Mouse (Mus musculus): ENCODE measurements around the gene Car10. TPM values are rescaled to one million over a fixed set of nuclear protein-coding genes. Genes with fewer than 3 reads are reported as not detected.
"Not testable (repeated sequence)": the region's sequence is repeated elsewhere in the genome, so short reads cannot be mapped to it uniquely, and the experiment has no call there.

Gene Car10
- polyA plus RNA-seq, 1 experiment from 2014 or later: 36.9 TPM

GRCm38 (mm10) chr11:93337756-93338155 lies 239.9 kb downstream of the Car10 start:
- H3K4me3 ChIP-seq: no peak overlapping the region
- no peak overlapping the region for H3K9ac ChIP-seq
- no peak overlapping the region for H3K4me2 ChIP-seq
- WGBS: 79% methylated on average over 3 of the region's 3 CpGs
- H3K36me3 ChIP-seq: no peaks in the 10 kb centered on the region
- H3K27ac ChIP-seq (replicated peaks): no peak overlapping the region
- no peaks in the 10 kb centered on the region for H3K9me3 ChIP-seq
- no peak for ATAC-seq (ENCODE audit: low read depth)
- H3K27me3 ChIP-seq: no peaks in the 10 kb centered on the region
- no peaks in the 10 kb centered on the region for H3K4me1 ChIP-seq (replicated peaks)

DNA sequence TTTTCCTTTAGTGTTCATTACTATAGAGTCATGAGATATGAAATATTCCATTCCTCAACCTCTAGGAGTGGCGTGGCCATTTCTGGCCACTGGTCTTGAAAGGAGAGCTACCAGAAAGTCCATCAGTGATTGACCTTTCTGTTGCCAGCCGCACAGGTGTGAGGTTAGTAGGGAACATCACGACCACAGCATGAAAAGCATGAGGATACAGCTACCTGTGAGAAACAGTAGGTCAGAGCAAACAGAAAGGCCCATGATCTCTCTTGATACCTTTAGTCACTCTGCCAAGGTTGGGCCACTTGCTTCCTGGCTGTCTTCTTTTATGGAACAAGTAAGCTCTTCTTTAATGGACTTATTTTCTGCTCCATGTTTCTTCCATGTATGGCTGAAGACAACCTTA lies 246.1 kb downstream of the Car10 start:
- H3K27ac ChIP-seq (replicated peaks): no peak overlapping the region
- no peaks in the 10 kb centered on the region for H3K36me3 ChIP-seq
- H3K4me2 ChIP-seq: no peak overlapping the region
- ATAC-seq (ENCODE audit: low read depth): no peak
- WGBS: 89% methylated on average over 3 of the region's 3 CpGs
- H3K27me3 ChIP-seq: no peaks in the 10 kb centered on the region
- no peak overlapping the region for H3K9ac ChIP-seq
- no peak overlapping the region for H3K4me3 ChIP-seq
- H3K4me1 ChIP-seq (replicated peaks): no peaks in the 10 kb centered on the region
- no peaks in the 10 kb centered on the region for H3K9me3 ChIP-seq

GRCm38 (mm10) chr11:93344869-93345268 lies 247.0 kb downstream of the Car10 start:
- Histone ChIP-seq H3K27ac (replicated peaks) (no peak overlapping the region), H3K4me3 (no peak overlapping the region), H3K27me3 (no peaks in the 10 kb centered on the region), H3K9ac (no peak overlapping the region), H3K4me1 (replicated peaks) (no peaks in the 10 kb centered on the region), H3K36me3 (no peaks in the 10 kb centered on the region), H3K9me3 (no peaks in the 10 kb centered on the region), H3K4me2 (no peak overlapping the region)
- 86% methylated on average over 3 of the region's 3 CpGs for WGBS
- no peak for ATAC-seq (ENCODE audit: low read depth)

GRCm38 (mm10) chr11:93361576-93361975 lies 263.7 kb downstream of the Car10 start:
- Histone ChIP-seq H3K27ac (replicated peaks) (no peak overlapping the region), H3K4me3 (no peak overlapping the region), H3K9me3 (no peaks in the 10 kb centered on the region), H3K9ac (no peak overlapping the region), H3K36me3 (no peaks in the 10 kb centered on the region), H3K4me1 (replicated peaks) (no peaks in the 10 kb centered on the region), H3K27me3 (no peaks in the 10 kb centered on the region), H3K4me2 (no peak overlapping the region)
- 64% methylated on average over 2 of the region's 2 CpGs for WGBS
- ATAC-seq (ENCODE audit: low read depth): no peak

DNA sequence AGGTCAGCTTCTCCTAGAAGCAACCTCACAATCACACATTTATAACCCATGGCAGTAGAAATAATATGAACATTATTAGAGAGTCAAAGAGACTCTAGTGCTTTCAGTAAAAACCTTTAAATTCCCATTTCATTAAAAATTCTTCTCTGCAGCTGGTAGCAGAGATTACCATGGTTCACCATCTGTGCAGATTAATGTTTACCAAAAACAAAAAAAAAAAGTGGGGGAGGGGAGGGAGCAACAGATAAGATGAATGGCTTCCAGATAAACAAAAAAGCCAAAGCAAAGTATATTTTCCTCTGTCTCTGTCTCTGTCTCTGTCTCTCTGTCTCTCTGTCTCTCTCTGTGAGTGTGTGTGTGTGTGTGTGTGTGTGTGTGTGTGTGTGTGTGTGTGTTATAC lies 266.3 kb downstream of the Car10 start:
- no peaks in the 10 kb centered on the region for H3K4me1 ChIP-seq (replicated peaks)
- H3K4me2 ChIP-seq: no peak overlapping the region
- H3K36me3 ChIP-seq: no peaks in the 10 kb centered on the region
- no peak overlapping the region for H3K9ac ChIP-seq
- no peaks in the 10 kb centered on the region for H3K27me3 ChIP-seq
- no peak for ATAC-seq (ENCODE audit: low read depth)
- no peak overlapping the region for H3K27ac ChIP-seq (replicated peaks)
- no peak overlapping the region for H3K4me3 ChIP-seq
- H3K9me3 ChIP-seq: no peaks in the 10 kb centered on the region

- no peak overlapping the region for H3K4me3 ChIP-seq
- no peaks in the 10 kb centered on the region for H3K27me3 ChIP-seq
- H3K4me2 ChIP-seq: no peak overlapping the region
- WGBS: 55% methylated on average over 4 of the region's 4 CpGs
- H3K27ac ChIP-seq (replicated peaks): no peak overlapping the region
- H3K9ac ChIP-seq: no peak overlapping the region
- no peaks in the 10 kb centered on the region for H3K9me3 ChIP-seq
- ATAC-seq (ENCODE audit: low read depth): no peak
- H3K4me1 ChIP-seq (replicated peaks): no peaks in the 10 kb centered on the region
- H3K36me3 ChIP-seq: no peaks in the 10 kb centered on the region
Measured at GRCm38 (mm10) chr11:93367244-93367643, 269.4 kb downstream of the Car10 start.

GRCm38 (mm10) chr11:93367740-93368139 lies 269.9 kb downstream of the Car10 start:
- Histone ChIP-seq H3K27me3 (no peaks in the 10 kb centered on the region), H3K27ac (replicated peaks) (no peak overlapping the region), H3K9me3 (no peaks in the 10 kb centered on the region), H3K4me1 (replicated peaks) (no peaks in the 10 kb centered on the region), H3K9ac (no peak overlapping the region), H3K4me3 (no peak overlapping the region), H3K36me3 (no peaks in the 10 kb centered on the region), H3K4me2 (no peak overlapping the region)
- 84% methylated on average over 5 of the region's 5 CpGs for WGBS
- no peak for ATAC-seq (ENCODE audit: low read depth)

DNA sequence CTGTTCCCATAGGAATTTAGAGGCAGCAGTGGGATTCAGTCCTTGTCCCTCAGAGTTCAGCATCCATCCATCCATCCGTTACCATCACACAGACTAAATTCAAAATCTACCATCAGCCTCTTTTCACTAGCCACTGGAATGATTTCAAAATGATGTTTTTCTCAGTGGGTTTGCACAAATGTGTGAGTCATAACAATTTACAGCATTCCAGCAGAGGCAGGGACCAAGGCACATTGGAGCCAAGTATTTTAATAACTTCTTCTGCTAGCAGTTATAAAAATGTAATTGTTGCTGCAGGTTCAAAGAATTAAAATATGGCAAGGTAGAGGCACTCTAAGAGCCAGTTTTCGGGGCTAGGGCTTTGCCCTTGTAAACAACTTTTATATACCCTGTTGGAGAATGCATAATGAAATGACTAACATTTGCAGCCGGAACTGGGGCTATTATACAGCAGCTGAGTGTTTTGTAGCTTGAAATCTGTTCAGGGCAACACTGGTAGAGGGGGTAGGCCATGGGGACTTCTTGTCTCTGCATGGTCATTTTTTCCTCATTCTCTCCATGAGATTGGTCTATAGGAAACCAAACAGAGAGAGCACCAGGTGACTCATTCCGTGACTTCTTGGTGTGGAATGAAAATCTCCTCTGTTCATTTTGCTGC lies 276.0 kb downstream of the Car10 start:
- H3K4me3 ChIP-seq: no peak overlapping the region
- no peaks in the 10 kb centered on the region for H3K27me3 ChIP-seq
- no peak overlapping the region for H3K4me2 ChIP-seq
- ATAC-seq (ENCODE audit: low read depth): no peak
- H3K36me3 ChIP-seq: no peaks in the 10 kb centered on the region
- H3K4me1 ChIP-seq (replicated peaks): no peaks in the 10 kb centered on the region
- no peak overlapping the region for H3K27ac ChIP-seq (replicated peaks)
- no peak overlapping the region for H3K9ac ChIP-seq
- 80% methylated on average over 4 of the region's 4 CpGs for WGBS
- no peaks in the 10 kb centered on the region for H3K9me3 ChIP-seq

- H3K27me3 ChIP-seq: no peaks in the 10 kb centered on the region
- H3K4me3 ChIP-seq: no peak overlapping the region
- 85% methylated on average over 4 of the region's 4 CpGs for WGBS
- no peaks in the 10 kb centered on the region for H3K36me3 ChIP-seq
- no peaks in the 10 kb centered on the region for H3K9me3 ChIP-seq
- H3K9ac ChIP-seq: no peak overlapping the region
- no peak overlapping the region for H3K27ac ChIP-seq (replicated peaks)
- ATAC-seq (ENCODE audit: low read depth): no peak
- no peaks in the 10 kb centered on the region for H3K4me1 ChIP-seq (replicated peaks)
- H3K4me2 ChIP-seq: no peak overlapping the region
Measured at GRCm38 (mm10) chr11:93391159-93391558, 293.3 kb downstream of the Car10 start.

- H3K4me1 ChIP-seq (replicated peaks); H3K4me3 ChIP-seq; H3K4me2 ChIP-seq; ATAC-seq (ENCODE audit: low read depth); H3K36me3 ChIP-seq; H3K9me3 ChIP-seq; H3K9ac ChIP-seq; H3K27ac ChIP-seq (replicated peaks); H3K27me3 ChIP-seq: not testable (repeated sequence)
Measured at GRCm38 (mm10) chr11:93393371-93393770, 295.5 kb downstream of the Car10 start.

GRCm38 (mm10) chr11:93396356-93396755 lies 298.5 kb downstream of the Car10 start:
- H3K27me3 ChIP-seq: no peaks in the 10 kb centered on the region
- WGBS: 98% methylated on average over 2 of the region's 2 CpGs
- no peaks in the 10 kb centered on the region for H3K36me3 ChIP-seq
- H3K4me3 ChIP-seq: no peak overlapping the region
- H3K27ac ChIP-seq (replicated peaks): no peak overlapping the region
- no peak for ATAC-seq (ENCODE audit: low read depth)
- no peaks in the 10 kb centered on the region for H3K4me1 ChIP-seq (replicated peaks)
- no peaks in the 10 kb centered on the region for H3K9me3 ChIP-seq
- H3K9ac ChIP-seq: no peak overlapping the region
- H3K4me2 ChIP-seq: no peak overlapping the region

DNA sequence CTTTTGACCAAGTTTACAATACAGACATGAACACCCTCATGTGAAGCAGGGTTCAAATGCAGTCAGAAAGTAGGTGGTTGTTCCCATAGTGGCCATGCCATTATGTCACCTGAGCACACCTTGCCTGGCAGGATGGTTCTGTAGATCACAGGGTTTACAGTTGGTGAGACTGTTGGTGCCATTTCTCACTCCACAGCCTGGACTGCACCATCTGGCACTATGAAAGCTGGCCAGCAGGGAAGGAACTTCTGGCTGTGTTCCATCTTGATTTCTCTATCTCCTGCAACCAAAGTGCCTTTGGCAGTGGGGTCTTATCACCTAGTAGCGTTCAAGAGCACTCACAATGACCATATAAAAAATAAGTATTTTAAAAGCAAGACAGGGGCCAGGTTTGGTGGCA lies 303.3 kb downstream of the Car10 start:
- H3K4me3 ChIP-seq; H3K27ac ChIP-seq (replicated peaks); H3K36me3 ChIP-seq; H3K9me3 ChIP-seq; ATAC-seq (ENCODE audit: low read depth); H3K9ac ChIP-seq; H3K4me1 ChIP-seq (replicated peaks); H3K4me2 ChIP-seq; H3K27me3 ChIP-seq: not testable (repeated sequence)
- 86% methylated on average over 1 of the region's 1 CpGs for WGBS

DNA sequence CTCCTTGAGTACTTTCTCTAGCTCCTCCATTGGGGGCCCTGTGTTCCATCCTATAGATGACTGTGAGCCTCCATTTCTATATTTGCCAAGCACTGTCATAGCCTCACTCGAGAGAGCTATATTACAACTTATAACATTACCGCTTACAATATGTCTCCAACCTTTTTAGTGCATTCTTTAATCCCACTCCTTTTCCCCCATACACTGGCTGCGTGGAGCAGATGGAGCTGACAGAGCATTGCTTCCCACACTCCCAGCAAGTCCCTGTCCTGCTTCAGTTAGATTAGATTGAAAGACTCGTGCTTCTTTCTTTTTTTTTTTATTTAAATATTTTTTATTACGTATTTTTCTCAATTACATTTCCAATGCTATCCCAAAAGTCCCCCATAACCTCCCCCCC lies 310.2 kb downstream of the Car10 start:
- H3K27ac ChIP-seq (replicated peaks): no peak overlapping the region
- no peaks in the 10 kb centered on the region; the same call in 1 of the 2 replicates for H3K4me1 ChIP-seq (replicated peaks)
- no peak for ATAC-seq (ENCODE audit: low read depth)
- H3K36me3 ChIP-seq: no peaks in the 10 kb centered on the region
- H3K9me3 ChIP-seq: no peaks in the 10 kb centered on the region
- H3K4me3 ChIP-seq: no peak overlapping the region
- no peak overlapping the region for H3K9ac ChIP-seq
- 80% methylated on average over 5 of the region's 5 CpGs for whole genome bisulfite sequencing
- H3K27me3 ChIP-seq: no peaks in the 10 kb centered on the region
- no peak overlapping the region for H3K4me2 ChIP-seq
